Mouse (Mus musculus): ENCODE measurements around the gene Pif1.

Pif1 gene

DNA sequence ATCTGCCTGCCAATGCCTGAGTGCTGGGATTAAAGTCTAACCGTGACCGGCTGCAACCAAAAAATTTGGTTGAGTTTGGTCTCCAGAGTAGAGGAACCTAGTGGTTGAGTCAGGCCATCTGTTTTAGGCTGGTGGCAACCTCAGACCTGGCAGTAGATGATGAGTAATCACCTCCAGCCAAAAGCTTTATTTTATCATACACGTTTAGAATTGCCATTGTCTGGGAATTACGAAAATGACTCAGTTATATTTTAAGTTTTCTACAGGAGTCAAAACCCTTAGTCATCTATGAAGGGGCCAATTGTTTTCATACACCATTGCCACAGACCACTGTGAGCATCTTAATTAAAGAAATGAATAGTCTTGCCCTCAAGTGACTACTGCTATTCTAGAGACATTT lies 50.0 kb downstream of the Pif1 start:
- DNase-seq (ENCODE audit: low read depth, low spot score) = no peak

DNA sequence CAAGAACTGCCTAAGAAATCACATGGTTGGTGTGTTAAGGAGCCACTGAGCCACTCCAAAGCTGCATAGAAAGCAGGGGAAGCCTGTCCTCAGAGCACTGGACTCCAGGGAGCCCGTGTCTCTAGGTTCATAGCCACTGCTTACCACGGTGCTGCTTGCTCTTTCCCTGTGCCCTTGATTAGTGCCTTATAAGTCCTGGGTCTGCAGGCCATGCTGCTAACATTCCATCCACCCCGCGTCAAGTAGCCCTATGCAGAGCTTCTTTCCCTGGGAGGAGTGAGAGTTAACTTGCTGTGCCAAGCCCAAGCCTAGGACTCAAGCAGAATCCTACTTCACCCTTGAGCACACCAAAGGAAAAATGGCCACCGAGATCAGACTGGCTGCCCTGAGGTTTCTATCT lies 52.1 kb downstream of the Pif1 start:
- DNase-seq (ENCODE audit: low read depth, low spot score) = no peak

DNA sequence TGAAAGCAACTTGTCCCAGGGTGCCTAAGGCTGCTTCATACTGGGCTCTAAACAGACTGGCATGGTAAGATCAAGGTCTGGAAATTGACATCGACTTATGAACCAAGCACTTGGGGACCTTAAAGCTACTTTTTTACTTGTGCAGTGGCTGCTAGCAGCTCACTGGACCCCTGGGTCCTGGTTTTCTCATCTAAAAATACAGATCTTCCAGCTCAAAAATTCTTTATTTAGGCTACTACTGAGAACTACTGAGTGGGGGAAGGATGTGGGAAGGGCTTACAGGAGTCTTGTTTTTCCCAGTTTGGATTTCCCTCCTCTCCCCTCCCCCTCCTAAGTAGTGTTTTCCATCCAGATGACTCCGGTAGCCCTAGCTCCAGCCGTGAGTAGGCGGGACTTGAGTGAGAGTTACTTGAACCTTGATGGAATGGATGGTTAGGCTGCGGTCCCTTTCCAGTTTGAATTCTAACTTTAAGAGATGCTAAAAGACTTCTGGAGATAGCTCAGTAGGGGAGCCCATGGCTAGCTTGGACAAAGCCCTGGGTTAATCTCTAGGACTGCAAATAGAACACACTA lies 54.0 kb downstream of the Pif1 start:
- peak; percentile 99 for DNase-seq (ENCODE audit: low read depth, low spot score)

DNA sequence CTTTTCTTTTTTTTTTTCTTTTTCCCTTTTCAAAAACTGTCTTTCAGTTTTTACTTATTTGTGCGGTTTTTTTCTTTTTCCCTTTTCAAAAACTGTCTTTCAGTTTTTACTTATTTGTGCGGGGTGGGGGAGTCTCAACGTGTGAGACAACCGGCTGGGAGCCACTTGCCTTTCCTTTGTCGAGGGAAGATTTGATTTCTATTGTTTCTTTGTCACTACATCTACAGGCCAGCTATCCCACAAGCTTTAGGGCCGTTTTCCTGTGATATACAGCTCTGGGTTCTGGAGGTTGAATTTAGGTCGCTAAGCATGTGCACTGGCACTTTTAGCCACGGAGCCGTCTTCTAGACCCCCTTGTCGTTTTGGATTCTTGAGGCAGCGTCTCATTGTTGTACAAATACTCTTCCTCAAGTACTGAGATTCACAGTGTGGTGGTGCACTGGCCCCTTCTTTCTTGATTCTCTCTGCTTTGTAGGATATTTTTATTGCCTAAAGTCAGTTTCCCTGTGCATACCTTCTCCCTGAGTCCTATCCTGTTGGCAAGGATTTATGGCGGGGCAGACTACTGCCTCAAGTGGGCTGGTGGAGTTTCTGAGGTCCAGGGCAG lies 54.6 kb downstream of the Pif1 start:
- DNase-seq (ENCODE audit: low read depth, low spot score) = peak; percentile 64

DNA sequence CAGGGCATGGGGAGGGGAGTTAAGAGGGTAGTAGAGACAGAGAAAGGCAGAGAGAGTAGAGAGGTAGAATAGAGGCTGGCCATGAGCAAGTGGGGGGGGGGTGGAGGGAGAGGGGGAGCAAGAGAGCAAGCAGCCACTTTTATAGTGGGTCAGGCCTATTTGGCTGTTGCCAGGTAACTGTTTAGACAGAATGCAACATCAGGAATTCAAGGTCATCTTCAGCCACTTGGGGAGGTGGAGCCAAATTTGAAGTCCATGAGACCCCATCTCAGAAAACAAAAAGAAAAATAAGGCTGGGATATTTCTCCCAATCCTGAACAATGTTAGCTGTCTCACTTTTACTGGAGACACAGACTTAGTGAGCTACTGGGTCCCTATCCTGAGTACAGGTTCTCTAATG lies 55.6 kb downstream of the Pif1 start:
- DNase-seq (ENCODE audit: low read depth, low spot score) = peak; percentile 57

DNA sequence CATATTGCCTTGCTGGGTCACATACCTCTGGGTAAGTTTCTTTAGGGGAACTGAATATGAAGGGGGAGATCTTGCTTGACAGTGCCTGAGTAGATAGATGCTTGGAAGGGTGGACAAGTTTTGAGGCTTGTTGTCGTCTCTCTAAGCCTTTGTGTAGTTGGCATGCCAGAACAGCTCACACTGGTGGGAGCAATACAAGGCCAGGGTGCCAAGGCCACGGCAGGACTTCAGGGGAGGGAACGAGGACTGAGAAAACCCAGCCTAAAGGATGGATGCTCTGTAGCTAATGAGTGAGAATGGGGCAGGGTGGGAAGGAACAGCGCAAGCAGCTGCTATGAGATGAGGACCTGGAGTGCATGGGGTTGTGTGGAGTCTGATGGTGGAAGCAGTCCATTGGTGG lies 58.0 kb downstream of the Pif1 start:
- DNase-seq (ENCODE audit: low read depth, low spot score) = no peak
